Mouse (Mus musculus) CH12.LX (cell line): ENCODE results near the gene Arap2.

Experiments used
- CTCF ChIP-seq, 2 experiments: IDR thresholded peaks in 1 of 2; conservative IDR thresholded peaks in 1 of 2; 2 replicates each; pipeline ENCODE4 v1.5.1; 2011 to 2012; ENCODE audit warnings: low read depth in 2 of 2, low read length in 2 of 2, improper control_type of control experiment in 1 of 2, inconsistent platforms in 1 of 2, mild to moderate bottlenecking in 1 of 2, moderate library complexity in 1 of 2
- E2F4 ChIP-seq: IDR thresholded peaks from 2 replicates; pipeline ENCODE4 v1.6.1; 2011; ENCODE audit warnings: low read depth, low read length, improper control_type of control experiment; ENCODE audit not compliant: insufficient replicate concordance
- EP300 ChIP-seq: IDR thresholded peaks from 2 replicates; pipeline ENCODE4 v1.6.1; 2011; ENCODE audit warnings: low read length, improper control_type of control experiment
- HCFC1 ChIP-seq: IDR thresholded peaks from 2 replicates; pipeline ENCODE4 v1.6.1; 2012; ENCODE audit warnings: low read depth, mild to moderate bottlenecking, inconsistent platforms, low read length, improper control_type of control experiment
- MAFK ChIP-seq: IDR thresholded peaks from 2 replicates; pipeline ENCODE4 v1.6.1; 2011; ENCODE audit warnings: low read length, improper control_type of control experiment; ENCODE audit not compliant: insufficient replicate concordance
- MAZ ChIP-seq: IDR thresholded peaks from 2 replicates; pipeline ENCODE4 v1.6.1; 2012; ENCODE audit warnings: low read depth, mild to moderate bottlenecking, inconsistent platforms, low read length, improper control_type of control experiment, moderate library complexity
- MYC ChIP-seq: IDR thresholded peaks from 2 replicates; pipeline ENCODE4 v1.6.1; 2011; ENCODE audit warnings: low read depth, mild to moderate bottlenecking, improper control_type of control experiment, low read length
- PAX5 ChIP-seq: IDR thresholded peaks from 2 replicates; pipeline ENCODE4 v1.6.1; 2012; ENCODE audit warnings: low read length, inconsistent platforms, mixed read lengths
- POLR2A ChIP-seq: IDR thresholded peaks from 2 replicates; pipeline ENCODE4 v1.6.1; 2011; ENCODE audit warnings: low read depth, mild to moderate bottlenecking, improper control_type of control experiment, low read length
- USF1 ChIP-seq: IDR thresholded peaks from 2 replicates; pipeline ENCODE4 v1.6.1; 2014; ENCODE audit warnings: low read depth, mild to moderate bottlenecking, inconsistent platforms, low read length, improper control_type of control experiment

DNA sequence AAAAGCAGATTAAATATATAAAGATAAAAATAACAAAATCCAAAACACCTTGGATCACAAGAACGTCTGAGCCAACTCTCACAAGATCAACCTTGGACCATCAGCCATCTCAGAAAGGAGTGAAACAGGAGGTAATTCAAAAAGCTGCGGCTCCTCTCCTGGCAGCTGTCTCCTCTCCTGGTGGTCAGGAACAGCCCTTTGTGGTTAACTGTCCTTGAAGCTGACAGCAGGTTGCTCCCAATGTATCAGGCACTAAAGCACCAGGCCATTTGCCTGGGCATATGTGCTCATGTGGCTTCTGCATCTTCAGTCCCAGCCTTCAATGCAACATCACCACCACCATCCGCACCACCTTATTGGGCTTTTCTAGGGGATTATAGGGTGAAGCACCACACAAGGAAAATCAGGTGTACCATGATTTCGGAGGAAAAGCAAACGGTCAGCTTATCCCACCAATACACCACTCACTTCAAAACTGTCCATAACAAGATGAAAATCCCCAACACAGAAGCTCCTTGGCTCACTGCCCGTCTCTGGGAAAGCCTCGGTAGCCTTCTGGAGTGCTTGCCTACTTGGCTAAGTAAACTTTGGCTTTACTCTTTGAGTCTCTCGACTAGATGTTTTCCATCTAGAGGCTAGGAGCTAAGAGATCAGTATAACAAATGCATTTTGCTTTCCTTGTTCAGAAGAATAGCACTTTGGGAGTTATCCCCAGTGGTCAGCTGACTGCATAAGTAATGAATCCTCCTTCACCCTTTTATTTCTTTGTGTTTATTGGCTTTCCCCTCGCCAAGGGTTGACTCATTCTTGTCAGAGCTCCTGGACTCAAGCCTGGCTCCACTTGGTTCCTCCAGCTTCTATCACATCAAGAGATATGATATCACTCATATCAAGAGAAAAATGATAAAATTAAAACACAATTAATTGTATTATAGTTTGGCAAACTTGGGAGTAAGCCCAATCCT lies 26.2 kb downstream of the Arap2 start:
- TF ChIP-seq CTCF (conservative IDR thresholded peaks at IDR 0.05 in 1 of 2, IDR thresholded peaks at IDR 0.05 in 1 of 2; ENCODE audit: low read depth in 2 of 2, low read length in 2 of 2) = no peak
- no peak for TF ChIP-seq USF1
- TF ChIP-seq PAX5 = no peak
- no peak for TF ChIP-seq MYC
- TF ChIP-seq EP300 = no peak
- TF ChIP-seq MAZ = no peak
- TF ChIP-seq POLR2A = no peak
- no peak for TF ChIP-seq E2F4
- TF ChIP-seq MAFK = no peak
- no peak for TF ChIP-seq HCFC1
